18 mouse cellular contexts compared by ENCODE assay signal in genomic region chr17:84954881-84955280, GRCm38 (mm10). TPM values are rescaled to one million over a fixed set of nuclear protein-coding genes. Genes with fewer than 3 reads are reported as not detected.
DNase-seq lines count a peak whose midpoint lies in the region; ATAC-seq lines count a peak whose summit lies in the region.
"Had no signal": no experiment of that assay in that cellular context is flagged by ENCODE, and none has a peak within 500 bp of the region (broad histone marks: within the 10 kb centered on the region; RNA-seq: fewer than 3 reads in every experiment).

No protein-coding gene starts in this region.

- intact Hi-C loops in left cerebral cortex, postnatal 10 days (cut with DNase I), result no loop called here

- no peak for ATAC-seq in CD4-positive, CD25-positive, alpha-beta regulatory T cell, adult 4 months
- ATAC-seq: activated CD4-positive, CD25-positive, alpha-beta regulatory T cell, adult 4 months; forebrain, embryonic 13.5 days; forebrain, embryonic 15.5 days; forebrain, postnatal 0 days had no signal

- DNase-seq in CD4-positive, CD25-positive, alpha-beta regulatory T cell, adult 2 months (ENCODE audit: low read depth, low spot score), result peak; percentile 59
- DNase-seq in CD4-positive helper T cell, adult 2 months (ENCODE audit: low read depth, low spot score), result peak; percentile 57
- DNase-seq in induced T-regulatory cell, adult 2 months (ENCODE audit: low read depth), result peak; percentile 21
- DNase-seq in gastrocnemius, postnatal 10 days, result no peak
- DNase-seq in left cerebral cortex, postnatal 10 days (ENCODE audit: extremely low spot score in 1 of 2, low spot score in 2 of 2), result no peak
- DNase-seq: adrenal gland, adult 8-10 months; adrenal gland, postnatal 14 days; adrenal gland, postnatal 36 days; B cell, adult 2 months; cerebellum, adult 2 months; cerebellum, adult 9-10 months; cerebellum, postnatal 10 days; cerebellum, postnatal 25 days; forebrain, postnatal 0 days had no signal

RNA-seq across cellular contexts. Expression of gene Ppm1b, which starts 1.7 kb away (rescaled TPM):
- polyA plus RNA-seq in CD4-positive, CD25-positive, alpha-beta regulatory T cell, adult 4 months (2017; shearing (Covaris generic)), result 10 to 100 TPM; 13.9 to 27.5 TPM
- 100 to 1,000 TPM; 139 to 151 TPM for total RNA-seq in gastrocnemius, postnatal 10 days (2021)
- 100 to 1,000 TPM; 102 to 106 TPM for total RNA-seq in left cerebral cortex, postnatal 10 days (2021)

Comparison
In these comparisons a context has a peak if more than half of its experiments do, and no peak if none do; other contexts are left out.
1. DNase-seq: peak in CD4-positive, CD25-positive, alpha-beta regulatory T cell, adult 2 months (single experiment), CD4-positive helper T cell, adult 2 months (single experiment) and induced T-regulatory cell, adult 2 months (single experiment); none in gastrocnemius, postnatal 10 days (single experiment) and left cerebral cortex, postnatal 10 days (0 of 2).